Mouse (Mus musculus): ENCODE measurements around the gene Tbc1d9b.

- TF ChIP-seq CTCF (IDR thresholded peaks at IDR 0.05; ENCODE audit: low read depth), result no peak
- no peak for TF ChIP-seq EP300 (IDR thresholded peaks at IDR 0.05; ENCODE audit: low read depth)
Observed at GRCm38 (mm10) chr11:50095661-50096060, 35.5 kb upstream of the Tbc1d9b start.

Measured in liver, postnatal 0 days (tissue).